Mouse (Mus musculus): ENCODE measurements at regions not wholly inside any gene's neighbourhood (a gene's known extent, or its start where the extent isn't known, plus 50 kb on each side); places are given as distances from the start of the nearest gene placed in this dataset.

DNA sequence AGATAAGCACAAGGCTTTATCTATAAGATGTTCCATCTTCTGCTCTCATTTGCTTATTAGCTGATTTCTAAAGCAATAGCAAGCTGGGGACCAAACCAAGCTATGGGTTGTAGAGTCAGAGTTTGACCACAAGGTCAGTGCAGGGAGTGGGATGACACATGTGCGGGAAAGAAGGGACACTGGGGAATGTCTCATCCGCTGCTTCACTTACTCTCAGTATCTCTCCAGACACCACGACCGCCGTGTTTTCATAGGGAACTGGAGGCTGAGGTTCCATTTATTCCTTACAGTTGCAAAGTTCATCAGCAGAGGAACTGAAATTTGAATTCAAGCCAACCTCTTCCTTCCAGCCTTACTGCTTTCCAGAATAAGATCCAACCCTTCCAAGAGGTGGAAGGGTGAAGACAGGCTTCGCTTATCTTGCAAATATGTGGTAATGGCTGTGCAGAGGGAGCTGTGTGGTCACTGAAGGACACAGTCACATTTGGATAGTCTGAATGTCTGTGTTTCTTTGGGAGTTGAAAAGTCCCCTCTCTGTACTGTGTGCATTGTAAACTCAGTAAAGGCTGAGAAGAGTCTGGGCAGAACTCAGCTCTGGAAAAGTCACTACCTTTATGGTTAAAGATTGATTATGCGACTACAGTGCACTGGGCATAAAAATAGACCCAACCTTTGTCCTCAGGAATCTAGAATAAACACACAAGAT is 118.1 kb upstream of the C1qtnf3 start:
- no peak for TF ChIP-seq CTCF (IDR thresholded peaks at IDR 0.05; ENCODE audit: low read depth, low read length)
- no peak for TF ChIP-seq POLR2A (IDR thresholded peaks at IDR 0.05; ENCODE audit: insufficient read depth, low read length)
